Mouse (Mus musculus) spleen, adult 10 weeks (tissue): ENCODE measurements around the gene Pxmp2. TPM values are rescaled to one million over a fixed set of nuclear protein-coding genes. Genes with fewer than 3 reads are reported as not detected.

Experiments
- polyA plus RNA-seq: library from polyadenylated mRNA; stranded (reverse); fragments of 350-450 nt; fragmentation: Illumina TruSeq; extraction: RNeasy Lipid Tissue Mini Kit (QIAGEN cat#74804); gene quantifications from one replicate; pipeline ENCODE4 v1.2.3, GENCODE M21; 2015; ENCODE audit warnings: low replicate concordance; ENCODE audit not compliant: insufficient read depth

Gene Pxmp2
- polyA plus RNA-seq, result 3.8 TPM

GRCm38 (mm10) chr5:110285770-110286445, at the start of gene Pxmp2, which contains the start of gene Pole:
Gene Pxmp2, minus strand, starts transcription at chr5:110286186.
Gene Pole, plus strand, starts transcription at chr5:110286306.

GRCm38 (mm10) chr5:110269141-110270101, 16.6 kb downstream of the Pxmp2 start, which contains the start of gene Pgam5:
Gene Pgam5, minus strand, starts transcription at chr5:110269913.

GRCm38 (mm10) chr5:110230780-110231461, 55.1 kb downstream of the Pxmp2 start, which contains the start of gene Ankle2:
Gene Ankle2, plus strand, starts transcription at chr5:110231004.

Other genes starting within 250 kb of the Pxmp2 start
- gene Gm17655, start 213.7 kb downstream of the Pxmp2 start, polyA plus RNA-seq, result 13.7 TPM
- gene Gm35315, start 191.8 kb downstream of the Pxmp2 start, polyA plus RNA-seq, result 3.2 TPM
- gene Plcxd1, start 186.2 kb downstream of the Pxmp2 start, polyA plus RNA-seq, result 0.14 TPM
- gene Gtpbp6, start 178.0 kb downstream of the Pxmp2 start, polyA plus RNA-seq, result 7.2 TPM
- gene Zfp605, start 176.1 kb downstream of the Pxmp2 start, polyA plus RNA-seq, result 9.9 TPM
- gene Chfr, start 150.3 kb downstream of the Pxmp2 start, polyA plus RNA-seq, result 75.2 TPM
- 23.6 TPM for gene Golga3, start 109.5 kb downstream of the Pxmp2 start, polyA plus RNA-seq
- 68.9 TPM for gene Ankle2, start 55.2 kb downstream of the Pxmp2 start, polyA plus RNA-seq
- gene Pgam5, start 16.3 kb downstream of the Pxmp2 start, polyA plus RNA-seq, result 38.6 TPM
- 14.2 TPM for gene Pole, start 120 bp upstream of the Pxmp2 start, polyA plus RNA-seq
- 0.52 TPM for gene P2rx2, start 57.0 kb upstream of the Pxmp2 start, polyA plus RNA-seq
- gene Lrcol1, start 58.5 kb upstream of the Pxmp2 start, polyA plus RNA-seq, result not detected
- gene Fbrsl1, start 162.3 kb upstream of the Pxmp2 start, polyA plus RNA-seq, result 14.7 TPM